Mouse (Mus musculus) midbrain, embryonic 14.5 days (tissue): ENCODE data around the gene Tekt5. TPM values are rescaled to one million over a fixed set of nuclear protein-coding genes. Genes with fewer than 3 reads are reported as not detected.

Experiments
- ATAC-seq: fragments of 200-750 bp; cut with Nextera tagmentation; 2 replicates; pipeline ENCODE4 v1.8.0; 2017; ENCODE audit warnings: moderate number of reproducible peaks, moderate library complexity; ENCODE audit not compliant: low FRiP score, low TSS enrichment
- DNase-seq: peaks from one replicate; pipeline ENCODE4 v3.0.0-alpha.2; 2015
- H3K27ac ChIP-seq: fragments of 300-500 bp; sonication (generic); replicated peaks from 2 replicates; pipeline ENCODE4 v1.5.1; 2014; ENCODE audit warnings: mild to moderate bottlenecking, low read depth, low read length, moderate library complexity
- H3K27me3 ChIP-seq: fragments of 300-500 bp; sonication (generic); 2 replicates; pipeline ENCODE4 v1.6.1; 2014; ENCODE audit warnings: low read length, control low read depth, mixed read lengths; ENCODE audit not compliant: control insufficient read depth, insufficient read depth
- H3K36me3 ChIP-seq: fragments of 300-500 bp; sonication (generic); 2 replicates; pipeline ENCODE4 v1.6.1; 2014; ENCODE audit warnings: low read length, control low read depth; ENCODE audit not compliant: control insufficient read depth, insufficient read depth
- H3K4me1 ChIP-seq: fragments of 300-500 bp; sonication (generic); 2 replicates; pipeline ENCODE4 v1.6.1; 2014; ENCODE audit warnings: mild to moderate bottlenecking, antibody characterized with exemption, low read length, control low read depth; ENCODE audit not compliant: control insufficient read depth, insufficient read depth
- H3K4me2 ChIP-seq: fragments of 300-500 bp; sonication (generic); 2 replicates; pipeline ENCODE4 v1.6.1; 2014; ENCODE audit warnings: mild to moderate bottlenecking, low read length, moderate library complexity
- H3K4me3 ChIP-seq: fragments of 300-500 bp; sonication (generic); replicated peaks from 2 replicates; pipeline ENCODE4 v1.5.1; 2014; ENCODE audit warnings: low read depth, low read length
- H3K9ac ChIP-seq: fragments of 300-500 bp; sonication (generic); replicated peaks from 2 replicates; pipeline ENCODE4 v1.6.1; 2014; ENCODE audit warnings: mild to moderate bottlenecking, low read length, moderate library complexity
- H3K9me3 ChIP-seq: fragments of 300-500 bp; sonication (generic); 2 replicates; pipeline ENCODE4 v1.6.1; 2016; ENCODE audit warnings: low read length, control low read depth, mixed read lengths; ENCODE audit not compliant: control insufficient read depth
- WGBS: fragments of 180-500 bp; shearing (Covaris S2); extraction: QIAGEN DNeasy Blood & Tissue Kit; methylation state at CpG from one replicate; pipeline ENCODE4 v1.1.7; 2014; 5-methylcytosine and 5-hydroxymethylcytosine counted together
- polyA plus RNA-seq: library from polyadenylated mRNA; unstranded; fragments of >200 nt; fragmentation: Nextera tagmentation; extraction: Ambion mirVana; gene quantifications from 2 replicates; pipeline ENCODE4 v1.2.1, GENCODE M21; 2014

Gene Tekt5
- polyA plus RNA-seq, 1 experiment from 2014 or later, result 7.2 TPM

DNA sequence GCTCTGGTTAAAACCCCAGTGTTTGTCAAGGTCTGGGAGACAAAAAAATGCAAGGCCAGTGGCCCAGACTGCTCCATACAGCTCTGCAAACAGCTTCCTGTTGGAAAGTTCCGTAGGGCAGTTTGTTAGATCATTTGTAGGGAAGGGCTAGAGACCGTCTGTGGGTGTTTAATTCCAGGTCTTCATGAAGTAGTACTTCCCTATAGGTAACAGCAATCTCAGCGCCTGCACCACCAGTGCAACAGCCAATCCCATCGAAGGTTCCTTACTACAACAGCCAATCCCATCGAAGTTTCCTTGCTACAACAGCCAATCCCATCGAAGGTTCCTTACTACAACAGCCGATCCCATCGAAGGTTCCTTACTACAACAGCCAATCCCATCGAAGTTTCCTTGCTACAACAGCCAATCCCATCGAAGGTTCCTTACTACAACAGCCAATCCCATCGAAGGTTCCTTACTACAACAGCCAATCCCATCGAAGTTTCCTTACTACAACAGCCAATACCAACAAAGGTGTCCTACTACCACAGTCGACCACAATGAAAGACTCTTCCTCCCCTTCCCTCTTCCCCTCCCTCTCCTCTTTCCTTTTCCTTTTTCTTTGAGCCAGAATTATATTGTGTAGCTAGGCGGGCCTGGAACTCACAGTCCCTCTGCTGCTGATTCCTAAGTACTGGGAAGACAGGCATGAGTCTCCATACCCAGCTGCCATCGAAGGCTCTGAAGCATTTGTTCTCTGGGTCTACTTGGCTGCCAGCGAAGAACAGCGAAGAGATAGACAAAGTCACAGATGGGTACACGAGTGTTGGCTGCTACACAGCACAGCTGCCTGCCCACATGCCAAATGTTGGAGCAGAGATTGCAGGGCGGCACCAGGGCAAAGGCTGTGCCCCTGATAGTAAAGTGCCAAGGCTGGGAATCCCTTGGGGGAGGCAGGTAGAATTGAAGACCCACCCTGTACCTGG lies 58.6 kb downstream of the Tekt5 start:
- no peaks in the 10 kb centered on the region for H3K9me3 ChIP-seq
- H3K4me3 ChIP-seq, result no peak overlapping the region
- no peak for DNase-seq
- no peak for ATAC-seq
- no peaks in the 10 kb centered on the region for H3K27me3 ChIP-seq
- H3K4me2 ChIP-seq, result no peak overlapping the region
- H3K36me3 ChIP-seq, result no peaks in the 10 kb centered on the region
- WGBS, result 95% methylated on average over 19 of the region's 19 CpGs
- H3K9ac ChIP-seq, result no peak overlapping the region
- no peaks in the 10 kb centered on the region for H3K4me1 ChIP-seq
- no peak overlapping the region for H3K27ac ChIP-seq

DNA sequence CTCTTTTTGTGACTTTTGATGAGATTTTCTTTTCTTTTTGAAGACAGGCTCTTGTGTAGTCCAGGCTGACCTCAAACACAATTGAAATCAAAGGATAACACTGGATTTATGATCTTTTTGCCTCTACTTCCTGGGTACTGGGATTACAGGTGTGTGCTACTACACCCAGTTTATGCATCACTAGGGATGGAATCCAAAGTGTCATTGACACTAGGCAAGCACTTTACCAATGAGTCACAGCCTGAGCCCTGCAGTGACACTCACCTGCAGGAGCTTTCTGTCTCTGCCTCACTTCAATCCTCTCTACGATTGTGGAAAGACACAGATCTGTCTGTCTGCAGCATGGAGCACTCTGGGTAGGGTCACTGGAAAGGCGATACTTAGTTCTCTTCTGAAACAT lies 59.3 kb downstream of the Tekt5 start:
- WGBS, result 93% methylated on average over 2 of the region's 2 CpGs
- no peak overlapping the region for H3K27ac ChIP-seq

DNA sequence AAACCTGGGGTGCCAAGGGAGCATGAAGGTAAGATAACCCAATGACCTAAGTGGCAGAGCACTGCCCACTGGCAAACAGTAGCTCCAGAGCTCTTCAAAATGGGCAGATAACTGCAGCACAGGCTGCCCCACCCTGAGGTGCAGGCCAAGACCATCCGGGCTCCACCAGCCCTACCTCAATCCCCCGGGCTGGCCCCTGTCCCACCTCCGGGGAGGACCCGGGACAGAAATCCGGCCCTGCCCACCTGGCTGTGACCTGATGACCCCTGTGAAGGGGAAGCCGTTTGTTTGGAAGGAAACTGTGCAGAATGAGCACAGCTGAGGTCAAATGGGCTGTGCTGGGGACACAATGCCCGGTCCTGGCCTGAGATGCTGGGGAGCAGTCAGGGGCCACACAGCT lies 62.6 kb downstream of the Tekt5 start:
- ATAC-seq (no peak), DNase-seq (no peak)
- Histone ChIP-seq H3K27ac (no peak overlapping the region), H3K4me3 (no peak overlapping the region), H3K9ac (no peak overlapping the region), H3K36me3 (no peaks in the 10 kb centered on the region), H3K27me3 (no peaks in the 10 kb centered on the region), H3K4me2 (no peak overlapping the region), H3K4me1 (no peaks in the 10 kb centered on the region), H3K9me3 (no peaks in the 10 kb centered on the region)
- whole genome bisulfite sequencing, result 62% methylated on average over 7 of the region's 7 CpGs

More for the DNA sequence above, 59.3 kb downstream of the Tekt5 start:
- ATAC-seq (no peak), DNase-seq (no peak)
- no peak overlapping the region for H3K9ac ChIP-seq
- H3K9me3 ChIP-seq, result no peaks in the 10 kb centered on the region
- no peaks in the 10 kb centered on the region for H3K4me1 ChIP-seq
- no peak overlapping the region for H3K4me3 ChIP-seq
- H3K27me3 ChIP-seq, result no peaks in the 10 kb centered on the region
- H3K36me3 ChIP-seq, result no peaks in the 10 kb centered on the region
- no peak overlapping the region for H3K4me2 ChIP-seq

DNA sequence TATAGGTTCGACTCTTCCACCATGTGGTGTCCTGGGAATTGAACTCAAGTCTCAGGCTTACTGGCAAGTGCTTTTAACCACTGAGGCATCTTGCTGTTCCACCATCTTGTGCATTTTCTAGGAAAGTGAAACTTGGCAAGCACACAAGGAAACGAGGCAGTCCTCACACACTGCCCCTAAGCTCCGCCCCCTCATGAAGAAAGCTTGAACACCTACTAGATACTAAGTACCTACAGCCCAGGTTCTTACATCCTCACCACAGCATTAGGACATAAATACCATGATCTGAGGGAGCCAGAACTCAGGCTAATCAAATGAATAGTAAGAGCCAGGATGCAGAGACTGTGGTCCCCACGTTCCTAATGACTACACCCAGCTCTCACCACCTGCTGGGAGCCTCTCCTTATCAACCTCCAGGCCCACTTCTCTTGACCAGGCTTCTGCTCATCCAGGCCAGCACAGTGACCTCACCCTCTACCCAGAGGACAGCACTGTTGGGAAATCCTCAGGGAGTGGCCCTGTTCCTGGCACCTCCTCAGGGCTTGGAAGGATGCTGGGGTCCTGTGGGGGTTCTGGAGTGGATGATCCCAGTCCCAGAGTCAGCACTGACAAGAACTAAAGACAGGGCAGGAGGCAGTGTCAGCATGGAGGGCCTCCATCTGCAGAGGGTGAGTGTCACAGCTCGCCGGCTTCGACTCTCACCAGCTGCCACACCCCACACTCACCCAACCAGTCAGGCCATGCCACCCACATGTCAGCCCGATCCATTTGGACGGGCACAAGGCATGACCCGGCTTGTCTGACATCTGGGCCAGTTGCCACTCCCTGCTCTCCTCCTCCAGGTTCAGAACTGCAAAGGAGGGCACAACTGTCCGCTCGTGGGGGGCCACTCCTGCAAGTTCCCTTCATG lies 64.4 kb downstream of the Tekt5 start:
- H3K4me1 ChIP-seq, result no peaks in the 10 kb centered on the region
- no peak for ATAC-seq
- H3K27me3 ChIP-seq, result no peaks in the 10 kb centered on the region
- no peaks in the 10 kb centered on the region for H3K36me3 ChIP-seq
- no peak overlapping the region for H3K4me3 ChIP-seq
- no peak overlapping the region for H3K9ac ChIP-seq
- no peak overlapping the region for H3K27ac ChIP-seq
- no peaks in the 10 kb centered on the region for H3K9me3 ChIP-seq
- WGBS, result 76% methylated on average over 12 of the region's 12 CpGs
- no peak overlapping the region for H3K4me2 ChIP-seq
- DNase-seq, result no peak

DNA sequence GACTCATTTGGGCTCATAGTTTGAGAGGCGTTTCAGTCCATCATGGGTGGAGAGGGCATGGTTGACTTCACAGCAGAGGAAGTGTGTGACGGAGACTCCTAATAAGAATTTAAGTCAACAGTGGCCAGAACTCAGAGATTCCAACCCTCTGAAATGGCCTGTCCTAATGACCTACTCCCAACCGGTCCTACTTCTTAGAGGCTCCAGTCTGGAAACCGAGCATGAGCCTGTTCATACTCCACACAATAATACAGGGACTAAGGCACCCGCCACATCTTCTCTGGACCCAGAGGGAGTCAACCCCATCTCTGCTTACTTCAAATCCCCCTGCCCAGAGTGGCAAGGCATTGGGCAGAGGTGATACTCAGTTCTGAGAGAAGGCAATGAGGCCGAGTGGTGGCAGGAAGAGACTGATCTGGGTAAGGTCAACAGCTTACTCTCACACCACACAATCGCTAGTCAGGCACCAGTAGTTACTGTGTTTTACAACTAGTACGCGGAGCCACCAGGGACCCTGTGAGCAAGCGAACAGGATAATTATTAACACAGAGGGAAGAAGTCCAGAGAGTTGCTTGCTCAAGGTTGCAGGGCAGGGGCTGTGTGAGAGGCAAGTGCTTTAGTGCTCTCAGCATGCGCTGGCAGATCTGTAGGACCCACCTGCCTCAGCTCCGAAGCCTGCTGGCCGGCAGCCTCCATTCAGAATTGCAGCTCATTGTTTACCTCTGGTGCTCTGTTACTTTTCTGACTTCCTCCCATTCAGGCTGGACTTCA lies 67.5 kb downstream of the Tekt5 start:
- Histone ChIP-seq H3K4me2 (no peak overlapping the region), H3K27me3 (no peaks in the 10 kb centered on the region), H3K36me3 (no peaks in the 10 kb centered on the region), H3K27ac (no peak overlapping the region), H3K9ac (no peak overlapping the region), H3K4me3 (no peak overlapping the region), H3K4me1 (no peaks in the 10 kb centered on the region), H3K9me3 (no peaks in the 10 kb centered on the region)
- ATAC-seq, result no peak
- WGBS, result 68% methylated on average over 13 of the region's 13 CpGs
- DNase-seq, result no peak

DNA sequence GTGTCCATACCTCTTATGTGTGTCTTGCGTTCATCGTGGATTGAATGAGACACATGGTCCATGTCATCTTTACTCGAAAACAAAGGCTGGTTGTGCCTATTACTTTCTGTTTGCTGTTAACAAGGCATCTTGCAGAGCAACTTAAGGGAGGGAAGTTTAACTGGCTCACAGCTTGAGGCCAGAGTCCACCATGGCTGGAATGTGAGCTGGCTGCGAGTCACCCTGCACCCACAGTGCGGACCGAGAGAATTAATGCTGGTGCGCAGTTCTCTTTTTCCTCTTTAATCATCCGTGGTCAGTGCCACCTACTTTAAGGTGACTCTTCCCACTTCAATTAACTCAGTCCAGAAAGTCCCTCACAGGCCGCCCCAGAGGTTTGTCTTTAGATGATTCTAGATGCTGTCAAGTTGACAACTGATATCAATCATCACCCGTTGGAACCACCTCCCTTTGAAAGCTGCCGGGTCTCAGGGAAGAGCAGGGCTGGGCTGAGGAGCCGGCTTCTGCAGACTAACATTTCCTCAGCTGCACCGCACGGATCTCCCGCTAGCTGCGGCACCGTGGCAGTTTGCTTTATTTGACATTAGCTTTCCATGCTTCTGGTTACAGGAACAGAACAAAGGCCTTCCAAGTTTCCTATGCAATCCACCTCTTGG lies 75.2 kb downstream of the Tekt5 start:
- Histone ChIP-seq H3K4me3 (no peak overlapping the region), H3K27me3 (no peaks in the 10 kb centered on the region), H3K9me3 (no peaks in the 10 kb centered on the region), H3K36me3 (no peaks in the 10 kb centered on the region), H3K4me2 (no peak overlapping the region), H3K27ac (no peak overlapping the region), H3K9ac (no peak overlapping the region), H3K4me1 (no peaks in the 10 kb centered on the region)
- WGBS, result 68% methylated on average over 17 of the region's 17 CpGs
- DNase-seq (no peak), ATAC-seq (no peak)

DNA sequence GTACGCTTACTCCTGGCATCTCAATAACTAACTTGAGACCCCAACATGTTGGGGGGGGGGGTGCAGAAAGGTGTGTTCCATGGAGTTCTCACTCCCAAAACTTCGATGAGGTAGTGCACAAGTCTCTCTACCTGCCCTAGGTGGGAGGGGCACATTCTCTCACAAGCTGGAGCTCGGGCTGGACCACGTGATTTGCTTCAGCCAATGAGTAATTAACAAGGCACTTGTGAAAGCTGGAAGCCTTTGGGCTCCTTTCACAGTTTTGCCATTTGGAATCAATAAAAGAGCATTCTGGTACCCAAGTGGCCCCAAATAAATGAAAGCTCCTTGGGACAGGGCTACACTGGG lies 78.1 kb downstream of the Tekt5 start:
- no peak for ATAC-seq
- H3K9ac ChIP-seq, result no peak overlapping the region
- no peaks in the 10 kb centered on the region for H3K36me3 ChIP-seq
- no peak overlapping the region for H3K4me2 ChIP-seq
- no peak overlapping the region for H3K27ac ChIP-seq
- no peaks in the 10 kb centered on the region for H3K9me3 ChIP-seq
- peaks cover 7% of the 10 kb centered on the region; the same call in 1 of the 2 replicates for H3K4me1 ChIP-seq
- WGBS, result 69% methylated on average over 4 of the region's 4 CpGs
- no peak for DNase-seq
- peaks cover 12% of the 10 kb centered on the region for H3K27me3 ChIP-seq
- no peak overlapping the region for H3K4me3 ChIP-seq
